ENCODE assay signal across 13 mouse cellular contexts in genomic region chr19:40678087-40678486, GRCm38 (mm10).
A peak's percentile ranks its signal among the peaks of the same experiment; 100 is the strongest.
DNase-seq lines count a peak whose midpoint lies in the region; ATAC-seq and TF ChIP-seq lines count a peak whose summit lies in the region.
"Had no signal": no experiment of that assay in that cellular context is flagged by ENCODE, and none has a peak within 500 bp of the region (broad histone marks: within the 10 kb centered on the region; RNA-seq: fewer than 3 reads in every experiment).

No protein-coding gene starts in this region.

- TF ChIP-seq POLR2A in bone marrow macrophage, adult 2 months (IDR thresholded peaks at IDR 0.05; ENCODE audit: borderline replicate concordance, low read depth, low read length), result no peak

- peaks cover 19% of the 10 kb centered on the region for H3K4me1 ChIP-seq in heart, embryonic 11.5 days (ENCODE audit: control insufficient read depth, insufficient read depth, low read length)
- H3K4me1 ChIP-seq in liver, postnatal 0 days (ENCODE audit: insufficient read depth), result peaks cover 9% of the 10 kb centered on the region
- H3K4me1 ChIP-seq in liver, embryonic 12.5 days, result peaks cover 7% of the 10 kb centered on the region; the same call in 1 of the 2 replicates
- H3K4me1 ChIP-seq in bone marrow macrophage, adult 2 months (ENCODE audit: control insufficient read depth, insufficient read depth, low read length), result peaks cover 34% of the 10 kb centered on the region
- H3K4me1 ChIP-seq in intestine, embryonic 16.5 days (ENCODE audit: control insufficient read depth, insufficient read depth, low read length), result peaks cover 12% of the 10 kb centered on the region
- H3K4me1 ChIP-seq: hindbrain, embryonic 15.5 days; limb, embryonic 12.5 days had no signal

- peak overlapping the region; percentile 16; the same call in 1 of the 2 replicates for H3K4me3 ChIP-seq in heart, embryonic 11.5 days (ENCODE audit: low read depth, low read length)
- no peak overlapping the region for H3K4me3 ChIP-seq in liver, postnatal 0 days (ENCODE audit: low read depth, low read length)
- no peak overlapping the region for H3K4me3 ChIP-seq in liver, embryonic 12.5 days
- peak overlapping the region; percentile 34; the same call in 1 of the 2 replicates for H3K4me3 ChIP-seq in bone marrow macrophage, adult 2 months (ENCODE audit: insufficient read depth, low read length)
- no peak overlapping the region; the same call in 1 of the 2 replicates for H3K4me3 ChIP-seq in intestine, embryonic 16.5 days (ENCODE audit: low read length)
- H3K4me3 ChIP-seq: forebrain, embryonic 13.5 days; hindbrain, embryonic 15.5 days; limb, embryonic 12.5 days had no signal

- 55% methylated on average over 6 of the region's 6 CpGs for WGBS in heart, embryonic 11.5 days (ENCODE audit: insufficient replicate concordance)
- 68% methylated on average over 6 of the region's 6 CpGs for WGBS in liver, postnatal 0 days (ENCODE audit: insufficient replicate concordance)
- 76% methylated on average over 6 of the region's 6 CpGs for WGBS in liver, embryonic 12.5 days (ENCODE audit: insufficient replicate concordance)
- 65% methylated on average over 6 of the region's 6 CpGs for WGBS in intestine, embryonic 16.5 days

- no peaks in the 10 kb centered on the region for H3K36me3 ChIP-seq in heart, embryonic 11.5 days (ENCODE audit: control insufficient read depth, insufficient read depth, low read length)
- H3K36me3 ChIP-seq in liver, postnatal 0 days (replicated peaks; ENCODE audit: insufficient read depth, low read length), result no peaks in the 10 kb centered on the region
- H3K36me3 ChIP-seq in liver, embryonic 12.5 days, result no peaks in the 10 kb centered on the region
- no peaks in the 10 kb centered on the region for H3K36me3 ChIP-seq in intestine, embryonic 16.5 days (ENCODE audit: control insufficient read depth, insufficient read depth, low read length)
- H3K36me3 ChIP-seq: hindbrain, embryonic 15.5 days; limb, embryonic 12.5 days had no signal

- DNase-seq in heart, postnatal 10 days, result no peak
- no peak for DNase-seq in liver, postnatal 0 days
- DNase-seq in cerebellum, postnatal 36 days, result no peak
- DNase-seq in c-Kit-positive CD71-positive TER-119-positive erythroid progenitor cells, embryonic 14.5 days (ENCODE audit: low spot score), result no peak
- DNase-seq: cerebellum, adult 9-10 months had no signal

- H3K9ac ChIP-seq in heart, embryonic 11.5 days (ENCODE audit: low read depth, low read length), result no peak overlapping the region
- no peak overlapping the region for H3K9ac ChIP-seq in liver, postnatal 0 days (replicated peaks)
- H3K9ac ChIP-seq in liver, embryonic 12.5 days, result no peak overlapping the region
- no peak overlapping the region for H3K9ac ChIP-seq in intestine, embryonic 16.5 days (ENCODE audit: low read depth, low read length)
- H3K9ac ChIP-seq: forebrain, embryonic 13.5 days; hindbrain, embryonic 15.5 days; limb, embryonic 12.5 days had no signal

- no peak for TF ChIP-seq CTCF in liver, postnatal 0 days (IDR thresholded peaks at IDR 0.05; ENCODE audit: low read depth)
- TF ChIP-seq CTCF in bone marrow macrophage, adult 2 months (IDR thresholded peaks at IDR 0.05; ENCODE audit: low read depth, low read length), result no peak

- no peak for TF ChIP-seq EP300 in liver, postnatal 0 days (IDR thresholded peaks at IDR 0.05; ENCODE audit: low read depth)

- intact Hi-C loops in heart, postnatal 10 days (cut with DNase I), result loop anchor here (2.0 kb wide), 2 partner anchors 17 to 25 kb away; no protein-coding TSS in a partner anchor

- peak overlapping the region; percentile 51 for H3K4me2 ChIP-seq in heart, embryonic 11.5 days
- H3K4me2 ChIP-seq in liver, postnatal 0 days (ENCODE audit: low read depth, low read length), result peak overlapping the region; percentile 50; the same call in 1 of the 2 replicates
- no peak overlapping the region for H3K4me2 ChIP-seq in liver, embryonic 12.5 days
- peak overlapping the region; percentile 7 for H3K4me2 ChIP-seq in intestine, embryonic 16.5 days (ENCODE audit: low read depth, low read length)
- H3K4me2 ChIP-seq: forebrain, embryonic 13.5 days; hindbrain, embryonic 15.5 days; limb, embryonic 12.5 days had no signal

- no peak for ATAC-seq in heart, embryonic 11.5 days (replicated peaks; ENCODE audit: insufficient number of reproducible peaks, low FRiP score, low TSS enrichment)
- no peak for ATAC-seq in liver, postnatal 0 days
- no peak for ATAC-seq in liver, embryonic 12.5 days
- no peak for ATAC-seq in intestine, embryonic 16.5 days
- ATAC-seq: forebrain, embryonic 13.5 days; Patski had no signal

- no peak overlapping the region for H3K27ac ChIP-seq in heart, embryonic 11.5 days (ENCODE audit: low read depth, low read length)
- peak overlapping the region; percentile 64 for H3K27ac ChIP-seq in liver, postnatal 0 days (ENCODE audit: low read depth)
- no peak overlapping the region for H3K27ac ChIP-seq in liver, embryonic 12.5 days
- peak overlapping the region; percentile 85 for H3K27ac ChIP-seq in bone marrow macrophage, adult 2 months (ENCODE audit: insufficient read depth, low read depth, low read length)
- no peak overlapping the region; the same call in 1 of the 2 replicates for H3K27ac ChIP-seq in intestine, embryonic 16.5 days (ENCODE audit: low read length)
- H3K27ac ChIP-seq: forebrain, embryonic 13.5 days; hindbrain, embryonic 15.5 days; limb, embryonic 12.5 days had no signal

- H3K9me3 ChIP-seq in heart, embryonic 11.5 days (replicated peaks; ENCODE audit: control insufficient read depth, low read length), result no peaks in the 10 kb centered on the region
- no peaks in the 10 kb centered on the region for H3K9me3 ChIP-seq in liver, postnatal 0 days (ENCODE audit: low read length)
- H3K9me3 ChIP-seq in liver, embryonic 12.5 days (replicated peaks), result no peaks in the 10 kb centered on the region
- no peaks in the 10 kb centered on the region for H3K9me3 ChIP-seq in intestine, embryonic 16.5 days (ENCODE audit: control insufficient read depth, low read length)
- H3K9me3 ChIP-seq: forebrain, embryonic 13.5 days; hindbrain, embryonic 15.5 days; limb, embryonic 12.5 days had no signal

- no peaks in the 10 kb centered on the region for H3K27me3 ChIP-seq in heart, embryonic 11.5 days (ENCODE audit: control insufficient read depth, insufficient read depth, low read length)
- no peaks in the 10 kb centered on the region for H3K27me3 ChIP-seq in liver, postnatal 0 days (ENCODE audit: insufficient read depth, low read length)
- H3K27me3 ChIP-seq in liver, embryonic 12.5 days (replicated peaks), result no peaks in the 10 kb centered on the region
- H3K27me3 ChIP-seq in intestine, embryonic 16.5 days (replicated peaks; ENCODE audit: control insufficient read depth, insufficient read depth, low read length), result no peaks in the 10 kb centered on the region
- H3K27me3 ChIP-seq: forebrain, embryonic 13.5 days; hindbrain, embryonic 15.5 days; limb, embryonic 12.5 days; Patski had no signal

Comparison
In these comparisons a context has a peak if more than half of its experiments do, and no peak if none do; other contexts are left out.
1. H3K27ac ChIP-seq: peak in liver, postnatal 0 days (single experiment) and bone marrow macrophage, adult 2 months (single experiment); none in heart, embryonic 11.5 days (single experiment), liver, embryonic 12.5 days (single experiment) and intestine, embryonic 16.5 days (single experiment).
2. H3K4me3 ChIP-seq: peak in heart, embryonic 11.5 days (single experiment) and bone marrow macrophage, adult 2 months (single experiment); none in liver, postnatal 0 days (single experiment), liver, embryonic 12.5 days (single experiment) and intestine, embryonic 16.5 days (single experiment).